Mouse (Mus musculus) kidney, adult 8-10 months (tissue): ENCODE measurements at regions not wholly inside any gene's neighbourhood (a gene's known extent, or its start where the extent isn't known, plus 50 kb on each side); places are given as distances from the start of the nearest gene placed in this dataset.

Source experiments
- DNase-seq, 2 experiments: peaks; one replicate each; pipeline ENCODE4 v3.0.0; 2022

DNA sequence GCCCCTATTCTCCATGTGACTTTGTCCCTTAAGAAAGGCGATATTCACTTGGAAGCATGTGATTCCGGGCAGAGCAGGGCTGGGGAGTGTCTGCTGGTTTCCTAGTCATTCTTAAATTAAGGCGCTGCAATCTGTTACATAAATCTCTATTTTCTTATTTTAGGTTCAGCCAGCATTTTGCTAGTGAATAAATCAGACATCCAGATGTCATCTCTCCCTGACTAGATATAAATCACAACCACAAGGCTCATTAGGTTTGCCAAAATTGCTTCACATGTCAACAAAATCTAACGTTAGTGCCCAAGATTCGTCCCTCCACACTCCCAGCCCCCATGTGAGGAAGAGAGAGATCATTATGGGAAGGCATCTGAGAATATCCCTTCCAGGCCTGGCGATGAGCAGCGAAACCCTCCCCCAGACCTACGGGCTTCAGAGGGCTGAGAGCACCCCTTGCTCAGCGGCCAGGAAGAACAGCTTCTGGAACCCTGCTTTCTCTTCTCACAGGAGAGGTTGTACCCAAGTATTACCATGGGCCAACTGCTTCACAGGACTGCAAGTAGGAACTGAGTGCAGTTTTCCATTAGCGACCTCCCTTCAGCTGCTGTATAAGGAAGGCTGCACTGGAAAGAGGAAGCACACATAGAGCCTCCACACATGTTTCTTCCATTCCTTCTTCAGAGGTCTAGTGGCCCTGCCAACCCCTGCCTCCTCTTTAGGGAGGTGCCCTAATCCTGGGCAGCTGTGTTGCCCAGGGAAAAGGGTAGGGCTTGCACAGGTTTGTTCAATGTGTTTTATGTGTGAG is 250.5 kb downstream of the Hivep2 start:
- no peak for DNase-seq

GRCm38 (mm10) chr10:14215512-14215911 is 249.6 kb downstream of the Hivep2 start:
- DNase-seq, result no peak

DNA sequence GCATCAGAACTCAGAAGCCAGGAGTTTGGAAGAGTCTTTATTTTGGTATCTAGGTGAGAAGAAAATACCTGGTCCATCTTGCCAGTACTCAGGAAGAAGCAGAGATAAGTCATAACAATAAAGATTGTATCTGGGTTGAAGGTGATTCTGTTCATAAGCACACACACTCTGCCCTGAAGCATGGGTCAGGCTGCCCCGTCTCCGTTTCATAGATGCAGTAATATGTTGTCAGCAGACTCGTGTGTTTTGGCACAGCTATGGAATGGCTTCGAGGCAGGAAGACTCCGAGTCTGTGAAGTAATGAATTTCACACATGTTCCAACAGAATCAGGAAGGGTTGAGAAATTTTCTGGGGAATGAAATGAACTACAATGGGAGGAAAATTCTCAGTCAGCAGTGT is 247.7 kb downstream of the Hivep2 start:
- no peak for DNase-seq

- DNase-seq, result no peak
These were observed 246.1 kb downstream of the Hivep2 start for GRCm38 (mm10) chr10:14211926-14212325.

GRCm38 (mm10) chr10:14211481-14211880 is 245.6 kb downstream of the Hivep2 start:
- no peak for DNase-seq

DNA sequence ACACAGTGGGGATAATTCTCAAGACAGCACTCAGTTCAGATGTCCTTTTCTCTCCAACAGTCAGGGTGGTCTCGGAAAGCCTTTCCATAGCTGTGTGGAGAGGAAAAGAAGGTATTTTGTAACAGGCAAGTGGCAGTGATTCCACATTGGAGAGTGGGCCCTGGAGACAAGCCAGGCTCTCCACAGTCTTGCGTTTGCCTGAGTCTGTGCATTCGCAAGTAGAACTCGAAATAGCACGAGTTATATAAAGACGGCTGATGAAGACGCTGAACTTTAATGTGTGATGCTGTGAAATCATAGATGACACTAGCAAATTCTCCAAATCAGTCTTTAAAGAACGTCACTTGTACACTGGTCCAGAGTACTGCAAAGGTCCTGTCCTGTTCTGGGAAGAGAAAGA is 244.6 kb downstream of the Hivep2 start:
- no peak for DNase-seq

- no peak for DNase-seq
These were observed 244.2 kb downstream of the Hivep2 start for GRCm38 (mm10) chr10:14210045-14210444.

GRCm38 (mm10) chr10:14208206-14208605 is 242.3 kb downstream of the Hivep2 start:
- DNase-seq, result no peak

- DNase-seq, result no peak
These were observed 241.7 kb downstream of the Hivep2 start for GRCm38 (mm10) chr10:14207616-14208015.

DNA sequence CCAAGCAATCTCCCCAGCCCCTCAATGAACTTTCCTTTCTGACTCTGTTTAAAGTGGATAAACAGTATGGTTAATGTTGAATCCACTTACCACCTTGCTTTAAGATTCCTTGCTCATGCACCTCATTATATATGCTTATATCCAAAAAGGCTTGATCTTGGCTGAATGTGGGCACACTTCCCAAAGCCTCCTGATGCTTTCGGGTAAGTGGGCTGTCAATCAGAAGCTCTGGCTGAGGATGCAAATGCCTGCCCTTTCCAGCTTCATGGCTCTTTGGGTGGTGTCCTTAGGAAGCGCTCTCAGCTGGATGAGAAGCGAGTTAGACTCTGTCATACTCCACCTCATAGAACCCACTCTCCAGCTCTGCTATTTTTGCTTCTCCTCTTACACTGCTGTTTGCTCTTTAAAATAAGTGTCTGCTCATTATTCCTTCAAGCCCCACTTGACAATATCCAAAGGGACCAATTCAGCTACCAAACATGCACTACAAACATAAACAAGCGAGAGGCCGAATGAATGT is 241.2 kb downstream of the Hivep2 start:
- no peak for DNase-seq
